Mouse (Mus musculus) kidney, embryonic 15.5 days (tissue): ENCODE measurements at regions not wholly inside any gene's neighbourhood (a gene's known extent, or its start where the extent isn't known, plus 50 kb on each side); places are given as distances from the start of the nearest gene placed in this dataset.
"Not testable (repeated sequence)": the region's sequence is repeated elsewhere in the genome, so short reads cannot be mapped to it uniquely, and the experiment has no call there.

Experiments
- ATAC-seq: fragments of 200-750 bp; cut with Nextera tagmentation; replicated peaks from 2 replicates; pipeline ENCODE4 v1.8.0; 2017; ENCODE audit warnings: moderate TSS enrichment; ENCODE audit not compliant: low FRiP score
- H3K27ac ChIP-seq: fragments of 300-500 bp; sonication (generic); 2 replicates; pipeline ENCODE4 v1.5.1; 2015; ENCODE audit warnings: mild to moderate bottlenecking, inconsistent platforms
- H3K27me3 ChIP-seq: fragments of 300-500 bp; sonication (generic); 2 replicates; pipeline ENCODE4 v1.6.1; 2015; ENCODE audit warnings: inconsistent platforms
- H3K36me3 ChIP-seq: fragments of 300-500 bp; sonication (generic); 2 replicates; pipeline ENCODE4 v1.6.1; 2015; ENCODE audit warnings: inconsistent platforms
- H3K4me1 ChIP-seq: fragments of 300-500 bp; sonication (generic); 2 replicates; pipeline ENCODE4 v1.6.1; 2015; ENCODE audit warnings: inconsistent platforms
- H3K4me2 ChIP-seq: fragments of 300-500 bp; sonication (generic); 2 replicates; pipeline ENCODE4 v1.6.1; 2015; ENCODE audit warnings: moderate library complexity, mild to moderate bottlenecking, inconsistent platforms
- H3K4me3 ChIP-seq: fragments of 300-500 bp; sonication (generic); replicated peaks from 2 replicates; pipeline ENCODE4 v1.5.1; 2015; ENCODE audit warnings: mild to moderate bottlenecking, inconsistent platforms
- H3K9ac ChIP-seq: fragments of 300-500 bp; sonication (generic); 2 replicates; pipeline ENCODE4 v1.6.1; 2015; ENCODE audit warnings: mild to moderate bottlenecking, inconsistent platforms
- H3K9me3 ChIP-seq: fragments of 300-500 bp; sonication (generic); replicated peaks from 2 replicates; pipeline ENCODE4 v1.6.1; 2016; ENCODE audit warnings: inconsistent platforms
- WGBS: fragments of 180-500 bp; shearing (Covaris S2); methylation state at CpG from one replicate; pipeline ENCODE4 v1.1.7; 2015; ENCODE audit warnings: mixed read lengths; 5-methylcytosine and 5-hydroxymethylcytosine counted together

DNA sequence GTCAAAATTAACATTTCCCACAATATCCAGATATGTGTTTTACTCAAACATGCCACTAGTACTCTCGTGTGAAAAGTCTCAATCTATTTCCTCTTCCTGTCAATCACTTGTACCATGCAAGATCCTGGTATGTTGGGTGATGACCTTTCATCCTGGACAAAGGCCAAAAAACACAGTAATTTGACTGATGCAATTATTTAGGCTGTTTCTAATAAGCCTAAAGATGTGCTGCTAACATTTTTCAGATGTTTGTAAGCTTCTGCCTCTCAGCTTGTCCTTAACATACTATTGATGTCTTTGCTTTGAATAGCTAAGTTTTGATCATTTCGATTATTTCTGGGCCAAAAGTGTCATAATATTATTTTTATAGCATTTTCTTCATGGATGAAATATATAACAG is 418.4 kb upstream of the Arrdc4 start:
- Histone ChIP-seq H3K27me3 (no peaks in the 10 kb centered on the region), H3K4me2 (no peak overlapping the region), H3K27ac (no peak overlapping the region), H3K36me3 (no peaks in the 10 kb centered on the region), H3K4me1 (no peaks in the 10 kb centered on the region), H3K4me3 (no peak overlapping the region), H3K9ac (no peak overlapping the region), H3K9me3 (no peaks in the 10 kb centered on the region)
- 48% methylated on average over 2 of the region's 2 CpGs for WGBS
- ATAC-seq = no peak

DNA sequence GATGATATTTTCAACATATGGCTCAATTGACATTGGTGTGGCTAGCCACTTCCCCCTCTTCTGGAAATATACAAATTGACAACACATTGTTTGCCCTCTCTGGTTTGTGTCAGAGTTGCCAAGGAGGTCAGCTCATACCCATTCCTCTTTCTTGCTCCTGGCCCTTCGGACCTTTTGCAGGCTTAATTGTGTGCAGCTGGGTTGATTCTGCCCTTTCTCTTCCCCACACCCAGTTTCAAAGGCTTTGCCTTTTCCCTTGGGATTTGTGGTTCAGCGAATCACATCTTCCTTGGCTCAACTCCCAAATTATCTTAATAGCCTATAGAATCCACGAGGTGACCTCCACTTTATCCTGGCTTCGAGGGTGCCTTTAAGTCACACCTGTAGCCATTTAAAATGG is 412.9 kb upstream of the Arrdc4 start:
- H3K36me3 ChIP-seq = no peaks in the 10 kb centered on the region
- 69% methylated on average over 4 of the region's 4 CpGs for WGBS
- no peak overlapping the region for H3K27ac ChIP-seq

DNA sequence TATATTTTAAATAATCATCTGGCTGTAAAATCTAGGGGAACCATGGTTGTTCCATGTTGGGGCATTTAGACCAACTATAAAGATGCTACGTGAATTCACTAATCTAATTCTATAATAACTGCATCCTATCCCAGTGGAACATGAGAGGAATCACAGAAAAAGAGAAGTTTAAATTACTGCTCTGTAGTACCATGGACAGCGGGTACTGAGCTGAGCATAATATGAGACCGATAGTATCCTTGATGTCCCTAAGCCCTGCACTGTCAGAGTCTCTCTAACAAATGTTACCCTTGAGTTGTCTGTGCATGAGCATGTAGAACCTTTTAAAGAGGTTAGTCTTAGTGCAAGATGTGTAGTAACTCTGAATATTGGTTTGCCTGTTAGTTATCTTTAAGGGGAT is 393.3 kb upstream of the Arrdc4 start:
- no peak overlapping the region for H3K9ac ChIP-seq
- ATAC-seq = no peak
- 70% methylated on average over 3 of the region's 3 CpGs for WGBS

More for the DNA sequence above, 412.9 kb upstream of the Arrdc4 start:
- H3K27me3 ChIP-seq = no peaks in the 10 kb centered on the region
- no peaks in the 10 kb centered on the region for H3K4me1 ChIP-seq
- no peak overlapping the region for H3K9ac ChIP-seq
- no peaks in the 10 kb centered on the region for H3K9me3 ChIP-seq
- no peak overlapping the region for H3K4me3 ChIP-seq
- no peak overlapping the region for H3K4me2 ChIP-seq
- ATAC-seq = no peak

DNA sequence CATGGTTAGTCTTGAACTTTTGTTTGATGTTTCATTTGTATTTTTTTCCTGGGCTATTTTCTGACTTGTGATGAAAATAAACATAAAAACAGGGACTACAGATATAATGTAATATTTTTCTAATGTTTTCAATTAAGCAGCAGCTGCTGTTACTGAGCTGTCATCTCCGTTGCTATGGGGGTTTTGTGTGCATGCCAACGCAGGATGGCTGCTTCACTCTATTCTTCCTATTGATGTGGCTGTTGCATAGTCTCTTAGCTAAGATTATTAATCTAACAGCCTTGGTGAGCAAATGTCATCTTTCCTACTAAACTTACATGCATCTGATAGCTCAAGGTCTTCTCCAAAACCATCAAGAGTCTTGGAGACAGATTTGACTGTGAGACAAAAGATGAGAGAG is 384.4 kb upstream of the Arrdc4 start:
- Histone ChIP-seq H3K4me1 (no peaks in the 10 kb centered on the region), H3K36me3 (no peaks in the 10 kb centered on the region), H3K9me3 (no peaks in the 10 kb centered on the region), H3K4me2 (no peak overlapping the region), H3K9ac (no peak overlapping the region), H3K27me3 (no peaks in the 10 kb centered on the region), H3K27ac (no peak overlapping the region), H3K4me3 (no peak overlapping the region)
- no peak for ATAC-seq
- WGBS = 81% methylated on average over 2 of the region's 2 CpGs

More for the DNA sequence above, 393.3 kb upstream of the Arrdc4 start:
- H3K27ac ChIP-seq = no peak overlapping the region
- no peaks in the 10 kb centered on the region for H3K27me3 ChIP-seq
- no peaks in the 10 kb centered on the region for H3K9me3 ChIP-seq
- no peak overlapping the region for H3K4me2 ChIP-seq
- H3K4me3 ChIP-seq = no peak overlapping the region
- H3K4me1 ChIP-seq = no peaks in the 10 kb centered on the region
- no peaks in the 10 kb centered on the region for H3K36me3 ChIP-seq

DNA sequence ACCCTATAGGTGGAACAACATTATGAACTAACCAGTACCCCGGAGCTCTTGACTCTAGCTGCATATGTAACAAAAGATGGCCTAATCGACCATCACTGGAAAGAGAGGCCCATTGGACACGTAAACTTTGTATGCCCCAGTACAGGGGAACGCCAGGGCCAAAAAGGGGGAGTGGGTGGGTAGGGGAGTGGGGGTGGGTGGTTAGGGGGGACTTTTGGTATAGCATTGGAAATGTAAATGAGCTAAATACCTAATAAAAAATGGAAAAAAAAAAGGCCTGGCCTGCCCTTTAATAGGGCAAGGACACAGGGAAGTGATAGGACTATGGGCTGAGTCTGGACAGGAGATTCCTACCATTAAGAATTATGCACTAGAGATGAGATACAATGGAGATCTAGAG is 352.7 kb upstream of the Arrdc4 start:
- not testable (repeated sequence) for H3K36me3 ChIP-seq, H3K9me3 ChIP-seq, H3K27ac ChIP-seq, H3K4me3 ChIP-seq, H3K4me1 ChIP-seq, H3K4me2 ChIP-seq, ATAC-seq, H3K9ac ChIP-seq, H3K27me3 ChIP-seq
- 86% methylated on average over 3 of the region's 4 CpGs for WGBS

DNA sequence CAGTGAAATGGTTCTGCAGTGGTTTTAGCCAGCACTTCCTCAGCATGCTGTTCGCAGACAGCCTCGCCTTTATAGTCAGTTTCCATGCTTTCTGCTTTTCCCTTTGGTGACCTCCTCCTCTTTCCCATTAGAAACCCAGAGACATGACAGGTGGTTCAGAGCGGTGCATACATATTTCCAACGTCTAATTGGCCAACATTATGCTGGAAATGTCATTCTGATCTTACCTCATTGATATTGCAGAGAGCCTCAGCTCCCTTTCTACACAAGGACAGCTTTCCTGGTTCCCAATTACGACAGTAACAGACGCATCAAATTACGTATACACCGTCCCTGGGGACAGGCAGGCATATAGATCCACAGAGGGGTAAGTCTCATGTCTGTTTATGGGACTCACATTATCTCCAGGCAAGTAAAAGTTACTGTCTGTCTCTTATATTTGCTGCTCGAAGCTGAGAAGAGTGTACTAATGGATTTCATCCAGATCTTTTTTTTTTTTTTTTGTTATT is 348.6 kb upstream of the Arrdc4 start:
- Histone ChIP-seq H3K4me3 (no peak overlapping the region), H3K27me3 (no peaks in the 10 kb centered on the region), H3K27ac (no peak overlapping the region), H3K9ac (no peak overlapping the region), H3K4me1 (peaks cover 5% of the 10 kb centered on the region; the same call in 1 of the 2 replicates), H3K9me3 (no peaks in the 10 kb centered on the region), H3K36me3 (no peaks in the 10 kb centered on the region), H3K4me2 (no peak overlapping the region)
- no peak for ATAC-seq
- WGBS = 38% methylated on average over 9 of the region's 9 CpGs

DNA sequence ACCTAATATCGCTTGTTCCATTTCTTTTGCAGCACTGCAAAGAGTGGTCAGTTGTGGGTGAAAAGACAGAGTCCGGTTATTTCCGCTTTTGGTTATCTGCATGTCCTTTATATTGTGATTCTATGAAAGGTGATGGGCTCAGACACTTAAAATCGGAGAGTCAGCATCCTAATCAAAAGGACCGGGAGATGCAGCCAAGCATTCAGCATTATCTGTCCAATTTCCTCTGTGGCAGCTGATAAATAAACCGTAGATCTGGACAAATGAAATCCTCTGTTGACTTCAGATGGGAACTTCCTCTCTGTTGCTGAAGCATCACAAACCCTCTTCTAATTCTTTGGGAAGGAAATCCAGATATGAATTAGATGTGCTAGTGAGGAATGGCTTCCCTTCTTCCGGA is 325.7 kb upstream of the Arrdc4 start:
- 91% methylated on average over 7 of the region's 7 CpGs for WGBS
- H3K9me3 ChIP-seq = no peaks in the 10 kb centered on the region
- no peak for ATAC-seq
- H3K36me3 ChIP-seq = no peaks in the 10 kb centered on the region
- no peak overlapping the region for H3K27ac ChIP-seq
- no peaks in the 10 kb centered on the region for H3K4me1 ChIP-seq
- H3K27me3 ChIP-seq = no peaks in the 10 kb centered on the region
- H3K4me3 ChIP-seq = no peak overlapping the region
- H3K4me2 ChIP-seq = no peak overlapping the region
- no peak overlapping the region for H3K9ac ChIP-seq

DNA sequence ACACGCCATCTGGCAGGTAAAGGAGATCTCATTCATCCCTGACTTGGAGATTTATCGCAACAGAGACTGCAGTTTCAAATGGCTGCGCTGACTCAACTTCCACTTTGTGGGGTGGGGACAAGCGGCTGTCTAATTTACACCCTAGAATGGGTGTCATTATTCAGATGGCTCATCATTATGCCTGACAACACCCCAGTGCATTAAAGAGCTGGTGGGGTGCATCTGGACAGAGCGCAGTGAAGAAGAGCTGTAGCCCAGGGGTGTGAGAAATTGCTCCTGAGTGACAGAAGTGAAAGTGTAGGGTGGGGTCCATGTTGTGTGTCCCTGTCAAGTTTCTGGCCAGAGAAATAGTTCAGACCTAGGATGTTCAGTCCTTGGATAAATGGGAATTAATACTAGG is 314.0 kb upstream of the Arrdc4 start:
- H3K4me2 ChIP-seq = no peak overlapping the region
- WGBS = 79% methylated on average over 5 of the region's 5 CpGs

DNA sequence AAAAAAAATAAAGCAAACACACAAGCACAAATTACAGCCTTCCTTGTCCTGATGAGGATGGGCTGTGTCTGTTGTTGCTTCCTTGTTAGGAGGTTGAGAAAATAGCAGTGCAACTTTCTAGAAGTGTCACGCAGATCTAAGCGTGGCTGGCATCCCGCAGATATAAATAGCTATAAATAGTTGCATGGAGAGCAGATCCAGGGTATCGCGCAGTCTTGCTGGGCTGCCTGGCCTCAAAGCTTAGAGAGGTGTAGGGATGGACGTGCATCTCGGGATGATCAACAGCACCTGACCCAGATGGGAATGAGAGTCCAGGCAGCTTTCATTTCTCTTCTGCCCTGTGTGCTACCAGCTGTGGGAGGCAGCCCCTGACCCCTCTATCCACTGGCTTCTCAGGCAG is 313.5 kb upstream of the Arrdc4 start:
- H3K9ac ChIP-seq = no peak overlapping the region
- H3K27me3 ChIP-seq = no peaks in the 10 kb centered on the region
- 85% methylated on average over 7 of the region's 7 CpGs for WGBS
- H3K4me2 ChIP-seq = no peak overlapping the region
- H3K27ac ChIP-seq = no peak overlapping the region
- no peaks in the 10 kb centered on the region for H3K4me1 ChIP-seq
- H3K9me3 ChIP-seq = no peaks in the 10 kb centered on the region
- ATAC-seq = no peak
- H3K36me3 ChIP-seq = no peaks in the 10 kb centered on the region
- no peak overlapping the region for H3K4me3 ChIP-seq

More for the DNA sequence above, 314.0 kb upstream of the Arrdc4 start:
- Histone ChIP-seq H3K9me3 (no peaks in the 10 kb centered on the region), H3K4me1 (no peaks in the 10 kb centered on the region), H3K27me3 (no peaks in the 10 kb centered on the region), H3K4me3 (no peak overlapping the region), H3K27ac (no peak overlapping the region), H3K36me3 (no peaks in the 10 kb centered on the region), H3K9ac (no peak overlapping the region)
- ATAC-seq = no peak

DNA sequence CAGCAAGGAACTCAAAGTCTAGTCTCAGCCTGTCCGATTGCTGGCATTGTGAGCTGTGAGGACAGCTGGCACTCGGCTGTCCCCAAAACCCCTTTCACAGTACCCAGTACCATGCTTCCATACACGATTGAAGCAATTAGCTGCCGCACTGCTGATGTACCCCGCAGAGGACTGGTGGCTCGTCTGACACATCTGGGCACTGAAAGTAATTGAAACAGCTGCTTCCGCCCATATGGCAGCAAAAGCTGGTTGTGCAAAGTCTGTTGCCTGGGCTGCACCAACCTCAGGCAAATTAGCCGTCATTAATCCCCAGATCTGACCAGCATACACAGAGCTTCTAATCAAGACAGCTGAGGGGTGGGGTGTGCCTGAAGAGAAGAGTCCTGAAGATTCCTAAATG is 313.1 kb upstream of the Arrdc4 start:
- Histone ChIP-seq H3K4me1 (no peaks in the 10 kb centered on the region), H3K4me2 (no peak overlapping the region), H3K4me3 (no peak overlapping the region), H3K27ac (no peak overlapping the region), H3K36me3 (no peaks in the 10 kb centered on the region), H3K9ac (no peak overlapping the region), H3K9me3 (no peaks in the 10 kb centered on the region), H3K27me3 (no peaks in the 10 kb centered on the region)
- WGBS = 64% methylated on average over 8 of the region's 8 CpGs
- ATAC-seq = no peak

DNA sequence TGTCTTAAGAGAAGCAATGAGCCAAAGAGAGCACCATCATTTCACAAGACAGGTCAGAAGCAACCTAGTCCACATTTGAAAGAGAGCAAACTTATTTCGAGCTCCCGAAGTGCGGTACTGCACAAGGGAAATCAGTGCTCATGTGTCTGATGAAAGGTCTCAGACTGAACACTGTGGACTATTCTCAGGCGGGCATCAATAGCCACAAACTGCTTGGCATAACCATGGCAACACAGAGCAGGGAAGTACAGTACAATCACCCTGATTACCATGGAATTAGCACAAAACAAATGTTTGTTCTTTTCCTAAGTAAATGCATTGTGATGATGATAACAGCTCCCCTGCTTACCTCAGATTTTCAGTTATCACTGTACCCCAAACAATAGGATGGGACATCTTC is 312.2 kb upstream of the Arrdc4 start:
- H3K27ac ChIP-seq = no peak overlapping the region
- no peaks in the 10 kb centered on the region for H3K4me1 ChIP-seq
- H3K9me3 ChIP-seq = no peaks in the 10 kb centered on the region
- H3K36me3 ChIP-seq = no peaks in the 10 kb centered on the region
- no peak for ATAC-seq
- no peak overlapping the region for H3K4me3 ChIP-seq
- H3K27me3 ChIP-seq = no peaks in the 10 kb centered on the region
- 78% methylated on average over 4 of the region's 4 CpGs for WGBS
- no peak overlapping the region for H3K4me2 ChIP-seq
- H3K9ac ChIP-seq = no peak overlapping the region

DNA sequence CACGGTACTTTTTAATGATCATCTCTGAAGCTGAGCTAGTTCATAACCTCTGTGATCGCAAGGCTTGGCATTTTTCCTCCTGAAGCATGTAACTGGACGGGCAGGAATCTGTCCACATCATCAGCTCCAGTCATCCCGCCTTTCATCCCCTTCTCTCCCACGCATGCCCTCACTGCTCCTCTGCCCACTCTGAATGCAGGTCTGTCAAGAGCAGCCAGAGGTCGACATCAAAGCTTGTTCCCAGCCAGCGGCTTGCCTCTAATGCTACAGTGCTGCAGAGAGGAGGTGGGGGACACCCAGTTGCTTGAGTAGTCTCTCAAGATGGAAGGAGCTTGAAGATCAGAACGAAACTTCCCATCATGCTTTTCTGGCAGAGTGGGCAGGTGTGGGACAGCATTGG is 267.5 kb upstream of the Arrdc4 start:
- H3K4me2 ChIP-seq = no peak overlapping the region
- no peaks in the 10 kb centered on the region for H3K36me3 ChIP-seq
- H3K27ac ChIP-seq = no peak overlapping the region
- ATAC-seq = peak; percentile 79
- H3K4me3 ChIP-seq = no peak overlapping the region
- peaks cover 10% of the 10 kb centered on the region for H3K4me1 ChIP-seq
- H3K9ac ChIP-seq = no peak overlapping the region
- H3K9me3 ChIP-seq = no peaks in the 10 kb centered on the region
- no peaks in the 10 kb centered on the region for H3K27me3 ChIP-seq
- WGBS = 15% methylated on average over 8 of the region's 8 CpGs

DNA sequence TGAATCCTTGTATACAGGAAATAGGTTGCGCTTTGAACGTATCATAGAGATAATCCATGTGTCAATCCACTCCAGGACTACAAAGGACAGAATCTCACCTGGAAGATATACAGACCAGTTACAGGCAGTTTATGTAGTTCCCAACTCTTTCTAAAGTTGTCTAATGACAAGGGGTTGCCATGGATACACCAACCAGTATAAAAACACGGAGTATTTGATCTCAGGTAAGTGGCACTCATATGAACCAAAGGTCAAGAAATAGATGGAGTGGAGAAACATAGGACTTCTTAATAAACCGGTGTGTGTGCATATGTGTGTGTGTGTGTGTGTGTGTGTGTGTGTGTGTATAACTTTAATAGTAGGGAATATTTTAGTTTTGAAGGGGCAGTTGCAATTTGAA is 266.0 kb upstream of the Arrdc4 start:
- 79% methylated on average over 4 of the region's 4 CpGs for WGBS
- Histone ChIP-seq H3K4me1 (peaks cover 10% of the 10 kb centered on the region), H3K27me3 (no peaks in the 10 kb centered on the region), H3K36me3 (no peaks in the 10 kb centered on the region), H3K27ac (no peak overlapping the region), H3K4me2 (no peak overlapping the region), H3K9me3 (no peaks in the 10 kb centered on the region), H3K9ac (no peak overlapping the region), H3K4me3 (no peak overlapping the region)
- ATAC-seq = no peak
